Mouse (Mus musculus): ENCODE measurements at regions not wholly inside any gene's neighbourhood (a gene's known extent, or its start where the extent isn't known, plus 50 kb on each side); places are given as distances from the start of the nearest gene placed in this dataset.

- DNase-seq, result peak in 1 of 2 experiments; percentile 21
Measured at GRCm38 (mm10) chr6:24037919-24038318, 68.1 kb upstream of the Tas2r118 start.

- DNase-seq, result no peak
Measured at GRCm38 (mm10) chr6:24026352-24026751, 56.5 kb upstream of the Tas2r118 start.

- no peak for DNase-seq
Measured at GRCm38 (mm10) chr6:24025721-24026120, 55.9 kb upstream of the Tas2r118 start.
